Mouse (Mus musculus): ENCODE measurements around the gene Vps4b.
"Not testable (repeated sequence)": the region's sequence is repeated elsewhere in the genome, so short reads cannot be mapped to it uniquely, and the experiment has no call there.

Vps4b gene

DNA sequence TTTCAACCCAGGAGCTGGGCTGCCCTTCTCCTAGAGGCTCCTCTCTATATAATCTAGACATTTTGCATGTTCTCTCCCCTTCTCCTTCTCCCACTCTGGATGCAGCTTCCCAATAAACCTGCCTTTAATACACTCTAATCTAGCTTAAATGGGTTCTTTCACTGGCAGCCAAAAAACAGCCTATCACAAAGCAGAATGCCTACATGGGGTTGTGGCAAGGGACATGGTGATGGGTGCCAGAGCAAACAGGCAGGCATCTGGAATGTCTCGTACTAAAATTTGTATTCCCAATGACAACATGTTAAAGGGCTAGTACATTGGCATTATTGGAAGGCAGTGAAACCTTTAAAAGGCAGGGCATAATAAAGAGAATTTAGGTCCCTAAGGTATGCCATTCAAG lies 45.9 kb downstream of the Vps4b start:
- DNase-seq: no peak

DNA sequence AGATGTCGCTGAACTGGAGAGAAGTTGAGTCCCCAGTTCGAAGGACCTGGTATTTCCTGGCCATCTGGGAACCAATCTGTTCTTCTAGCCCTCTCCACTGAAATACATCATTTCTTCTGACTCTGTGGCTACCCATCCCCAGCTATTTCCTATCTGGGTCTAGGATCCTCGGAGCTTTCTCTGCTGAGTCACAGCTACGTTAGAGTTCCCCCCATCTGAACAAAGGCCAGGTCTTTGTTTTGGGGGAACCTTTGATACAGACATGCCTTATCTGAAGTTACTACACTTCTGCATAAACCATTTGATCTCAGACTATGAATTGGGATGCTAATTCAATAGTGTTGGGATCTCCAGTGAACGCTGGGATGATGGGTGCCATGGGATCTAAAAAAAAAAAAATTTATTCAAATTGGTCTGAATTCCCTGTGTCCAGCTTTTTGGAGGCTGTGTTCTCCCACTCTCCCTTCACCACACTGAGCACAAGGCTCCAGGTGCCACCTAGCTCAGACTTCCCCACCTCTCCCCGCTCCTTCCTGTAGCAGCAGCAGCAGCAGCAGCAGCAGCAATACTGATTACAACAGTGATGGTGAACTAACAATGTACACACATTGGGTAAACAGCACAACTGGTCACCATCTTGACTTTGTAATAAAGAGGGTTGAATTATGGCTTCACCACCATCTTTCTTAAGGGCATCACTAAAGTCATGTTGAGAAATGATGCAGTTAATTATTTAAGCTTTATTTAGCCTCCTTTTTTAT lies 47.8 kb downstream of the Vps4b start:
- no peak for DNase-seq

DNA sequence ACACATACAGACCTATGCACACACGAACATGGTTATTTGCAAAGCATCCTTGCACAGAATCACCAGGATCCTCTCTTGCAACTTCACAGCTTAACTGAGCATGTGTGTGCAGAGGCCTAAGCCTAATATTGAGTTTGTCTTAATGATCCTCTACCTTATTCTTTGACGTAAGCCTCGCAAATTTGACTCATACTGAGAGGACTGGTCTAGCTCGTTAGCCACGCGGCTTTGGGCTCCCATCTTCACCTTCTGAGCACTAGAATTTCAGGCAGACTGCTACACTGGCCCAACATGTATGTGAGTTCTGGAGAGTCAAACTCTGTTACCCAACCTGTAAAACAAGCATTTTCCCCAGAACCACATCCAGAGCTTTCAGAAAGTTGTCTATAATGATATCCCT lies 53.5 kb downstream of the Vps4b start:
- DNase-seq: no peak

DNA sequence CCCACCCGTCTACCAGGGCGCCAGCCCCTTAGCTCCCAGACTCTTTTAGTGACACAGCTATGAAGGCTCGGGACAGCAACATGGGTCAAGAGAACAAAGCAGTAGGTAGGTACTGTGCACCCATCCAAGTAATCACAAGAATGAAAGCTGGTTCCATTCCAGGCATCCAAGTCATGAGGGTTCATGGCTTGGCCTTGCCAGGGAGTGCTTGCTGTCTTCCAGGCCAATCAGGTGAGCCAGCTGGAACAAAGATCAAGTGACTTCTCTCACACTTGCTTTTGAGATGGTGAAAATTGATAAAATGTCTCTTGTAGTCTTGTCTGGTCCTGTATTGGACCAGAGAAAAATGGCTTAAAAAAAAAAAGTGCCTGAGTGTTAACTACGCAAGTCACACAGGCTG lies 55.8 kb downstream of the Vps4b start:
- DNase-seq: no peak

DNA sequence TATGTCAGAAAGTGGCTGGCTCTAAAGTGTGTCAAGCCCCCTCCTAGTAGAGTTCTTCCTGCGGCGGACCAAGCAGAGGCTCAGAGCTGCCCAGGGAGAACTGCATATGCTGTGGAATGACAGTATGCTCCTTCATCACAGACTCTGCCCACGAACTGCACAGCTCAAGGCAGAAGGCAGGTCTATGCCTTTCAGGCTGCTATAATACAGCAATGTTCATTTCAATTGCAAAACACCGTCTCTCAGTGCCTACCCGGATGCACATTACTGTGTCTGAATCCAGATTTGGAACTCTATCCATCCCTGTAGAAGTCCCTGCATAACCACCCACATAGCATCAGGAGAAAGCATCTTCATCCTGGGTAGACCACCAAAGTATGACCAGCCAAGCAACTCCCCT lies 56.7 kb downstream of the Vps4b start:
- DNase-seq: no peak

DNA sequence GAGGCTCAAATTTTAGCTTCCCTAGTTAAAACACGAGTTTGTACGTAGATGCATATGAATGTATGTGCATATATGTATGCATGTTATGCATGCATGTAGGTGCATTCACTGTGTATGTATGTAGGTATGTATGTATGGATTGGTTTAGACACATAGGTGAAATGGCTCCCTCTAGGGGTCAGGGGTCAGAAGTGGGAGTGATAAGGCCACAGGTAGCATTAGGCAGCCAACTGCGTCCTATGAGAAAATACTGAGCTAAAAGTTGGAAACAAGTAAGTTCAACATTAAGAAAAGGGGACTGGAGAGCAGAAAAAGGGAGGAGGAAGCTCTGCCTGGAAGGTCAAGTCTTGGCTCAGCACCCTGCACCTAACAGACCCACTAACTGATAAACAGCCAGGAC lies 58.4 kb downstream of the Vps4b start:
- peak; percentile 78 for DNase-seq

DNA sequence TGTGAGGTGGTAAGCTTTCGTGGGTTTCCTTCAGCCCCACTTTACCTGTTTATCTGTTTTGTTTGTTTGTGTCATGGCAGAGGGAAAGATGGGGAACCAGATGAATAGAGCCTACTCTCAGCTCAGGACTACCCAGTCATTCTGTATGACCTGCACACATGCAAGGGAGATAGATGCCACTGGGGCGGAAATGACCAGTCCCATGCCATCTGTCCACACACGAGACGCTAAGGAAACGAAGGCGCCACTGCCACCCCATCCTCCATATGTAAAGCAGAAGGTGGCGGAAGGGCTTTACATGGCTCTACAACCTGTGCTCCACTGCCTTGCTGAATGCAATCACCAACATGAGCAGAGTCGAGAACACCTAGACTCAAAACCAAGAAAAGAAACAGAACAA lies 60.3 kb downstream of the Vps4b start:
- DNase-seq: no peak

DNA sequence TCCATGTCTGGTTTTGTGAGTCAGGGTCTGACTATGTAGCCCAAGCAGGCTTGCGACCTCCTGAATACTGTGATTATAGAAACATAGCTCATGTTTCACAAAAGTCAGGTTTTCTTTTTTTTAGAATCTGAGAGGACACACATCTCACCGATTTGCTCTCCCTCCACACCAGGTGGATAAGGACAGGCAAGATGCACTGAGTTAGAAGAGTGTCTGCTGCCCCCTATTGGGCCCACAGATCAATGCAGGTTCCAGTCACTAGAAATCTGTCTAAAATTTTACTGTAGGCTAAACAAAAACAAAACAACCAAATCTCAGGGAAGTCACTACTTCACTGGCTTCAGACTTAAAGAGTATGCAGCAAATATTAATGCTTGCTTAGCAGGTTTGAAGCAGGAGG lies 60.9 kb downstream of the Vps4b start:
- peak; percentile 59 for DNase-seq

DNA sequence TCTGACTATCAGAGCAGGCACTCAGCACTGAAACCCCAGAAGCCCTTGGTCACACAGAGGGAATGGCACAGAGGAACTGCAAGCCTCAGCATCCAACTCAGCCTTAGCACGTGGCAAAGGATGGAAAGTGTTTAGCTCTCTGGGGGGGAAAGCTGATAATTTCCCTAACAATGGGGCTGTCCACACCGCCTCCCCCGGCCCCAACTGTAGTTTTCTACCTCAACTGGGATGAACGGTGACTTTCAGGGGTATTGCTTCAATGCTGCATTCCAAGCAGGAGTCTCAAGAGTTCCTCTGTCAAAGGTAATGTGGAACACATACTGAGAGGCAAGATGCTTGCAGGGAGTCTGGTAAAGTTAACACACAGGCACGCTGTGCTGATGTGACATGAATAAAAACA lies 74.5 kb downstream of the Vps4b start:
- no peak for DNase-seq

DNA sequence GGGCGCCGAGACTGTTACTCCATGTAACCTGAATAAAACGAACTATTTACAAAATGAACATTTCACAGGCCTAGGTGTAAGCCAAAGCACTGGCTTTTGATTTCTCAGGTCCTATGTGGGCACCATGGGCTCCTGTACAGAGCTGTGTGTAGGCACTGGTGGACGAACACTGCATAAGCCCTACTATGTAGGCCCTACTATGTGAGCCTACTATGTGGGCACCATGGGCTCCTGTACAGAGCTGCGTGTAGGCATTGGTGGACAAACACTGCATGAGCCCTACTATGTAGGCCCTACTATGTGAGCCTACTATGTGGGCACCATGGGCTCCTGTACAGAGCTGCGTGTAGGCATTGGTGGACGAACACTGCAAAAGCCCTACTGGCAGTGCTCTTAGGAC lies 78.8 kb downstream of the Vps4b start:
- DNase-seq: not testable (repeated sequence)

DNA sequence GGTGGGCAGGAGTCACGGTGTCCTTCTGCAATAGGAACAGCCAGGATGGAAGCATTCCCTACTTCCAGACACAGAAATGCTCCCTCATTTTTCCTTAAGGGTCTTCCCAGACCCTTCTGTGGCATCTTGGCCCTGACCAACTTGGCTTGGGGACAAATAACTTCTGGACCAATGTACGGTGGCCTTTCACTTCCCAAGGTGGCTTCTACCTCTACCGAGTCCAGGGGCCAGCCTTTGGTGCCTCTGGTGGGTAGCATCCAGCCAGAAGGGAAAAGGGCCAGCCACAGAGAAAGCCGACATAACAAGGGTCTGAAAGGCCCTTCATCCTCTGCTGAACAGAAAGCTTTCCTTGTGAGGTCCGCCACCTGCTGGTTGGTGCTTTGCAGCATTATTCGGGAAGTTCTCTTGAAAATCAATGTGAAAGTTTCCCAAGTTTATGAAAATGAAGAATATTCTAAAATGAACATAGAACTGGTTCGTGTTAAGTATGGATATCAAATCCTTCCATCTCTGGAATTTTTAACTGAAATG lies 79.4 kb downstream of the Vps4b start:
- DNase-seq: peak; percentile 84

DNA sequence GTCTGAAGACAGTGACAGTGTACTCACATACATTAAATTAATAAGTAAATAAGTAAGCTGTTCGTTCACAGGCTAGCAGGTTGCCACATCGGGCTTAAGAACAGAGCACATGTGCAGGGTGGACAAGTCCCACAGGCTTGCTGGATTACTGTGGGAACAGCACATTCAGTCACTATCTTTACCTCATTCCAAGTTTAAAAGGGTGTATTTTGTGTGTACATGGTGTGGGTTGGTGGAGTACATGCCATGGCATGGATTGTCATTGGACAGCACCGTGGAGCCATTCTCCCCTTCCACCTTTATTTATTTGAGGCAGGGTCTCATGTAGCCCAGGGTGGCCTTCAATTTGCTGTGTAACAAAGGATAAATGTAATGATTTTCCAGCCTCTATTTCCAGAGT lies 80.4 kb downstream of the Vps4b start:
- no peak for DNase-seq

DNA sequence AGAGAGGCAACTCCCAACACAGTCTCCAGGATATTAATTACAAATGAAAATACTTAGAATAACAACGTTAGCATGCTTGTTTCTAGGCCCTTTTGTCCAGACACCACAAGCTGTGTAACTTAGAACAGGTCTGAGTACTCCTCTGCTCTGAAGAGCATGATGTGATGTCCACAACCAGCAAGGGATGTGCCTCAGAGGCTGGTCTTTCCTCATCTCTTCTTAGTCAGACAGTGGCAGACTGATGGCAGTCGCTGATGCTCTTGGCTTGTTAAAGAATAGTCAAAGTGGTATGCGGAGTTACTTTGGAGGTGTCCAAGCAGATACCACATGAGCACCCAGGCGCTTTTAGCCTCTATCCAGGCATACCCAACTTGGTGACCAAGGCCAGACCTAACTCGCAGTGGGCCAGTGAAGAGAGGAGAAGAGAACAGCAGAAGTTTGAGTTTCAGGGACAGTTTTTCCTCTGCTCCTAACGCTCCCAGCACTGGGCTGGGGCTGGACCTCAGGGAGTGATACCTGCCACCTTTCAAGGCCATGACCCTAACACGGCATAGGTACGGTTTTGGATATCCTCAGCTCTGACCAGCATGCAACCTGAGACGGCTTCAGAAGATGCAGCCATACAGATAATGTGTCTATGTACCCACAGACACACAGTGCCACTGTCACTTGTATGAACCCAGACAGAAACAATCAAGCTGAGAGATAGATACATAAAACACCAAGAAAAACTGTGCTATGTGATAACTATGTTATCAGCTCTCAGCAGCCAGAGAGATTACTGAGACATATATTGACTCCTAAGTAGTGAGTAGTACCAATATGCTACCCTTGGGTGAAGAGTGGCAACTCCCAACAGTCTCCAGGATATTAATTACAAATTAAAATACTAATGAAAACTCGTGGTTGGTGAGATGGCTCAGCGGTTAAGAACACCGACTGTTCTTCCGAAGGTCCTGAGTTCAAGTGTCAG lies 81.1 kb downstream of the Vps4b start:
- DNase-seq: no peak

DNA sequence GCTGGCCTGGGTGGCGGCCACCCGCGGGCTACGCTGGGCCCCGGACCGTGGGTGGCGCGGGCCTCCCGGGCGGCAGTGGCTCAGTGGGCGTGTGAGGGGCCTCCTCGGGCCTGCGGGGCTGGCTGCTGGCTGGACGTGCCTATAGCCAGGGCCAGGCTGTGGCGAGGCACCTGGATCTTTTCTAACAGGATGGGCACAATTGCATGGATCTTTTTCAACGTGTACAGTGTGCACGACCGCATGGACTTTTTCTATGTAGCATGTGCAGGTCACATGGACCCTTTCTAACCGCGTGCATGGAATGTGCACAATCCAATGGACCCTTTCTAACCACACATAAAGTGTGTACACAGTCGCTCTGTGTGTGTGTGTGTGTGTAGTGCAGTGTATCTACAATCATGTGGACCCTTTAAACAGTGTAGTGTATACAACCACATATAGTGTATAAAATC lies 82.0 kb downstream of the Vps4b start:
- DNase-seq: no peak
